18 mouse cellular contexts compared by ENCODE assay signal in the genomic region with DNA sequence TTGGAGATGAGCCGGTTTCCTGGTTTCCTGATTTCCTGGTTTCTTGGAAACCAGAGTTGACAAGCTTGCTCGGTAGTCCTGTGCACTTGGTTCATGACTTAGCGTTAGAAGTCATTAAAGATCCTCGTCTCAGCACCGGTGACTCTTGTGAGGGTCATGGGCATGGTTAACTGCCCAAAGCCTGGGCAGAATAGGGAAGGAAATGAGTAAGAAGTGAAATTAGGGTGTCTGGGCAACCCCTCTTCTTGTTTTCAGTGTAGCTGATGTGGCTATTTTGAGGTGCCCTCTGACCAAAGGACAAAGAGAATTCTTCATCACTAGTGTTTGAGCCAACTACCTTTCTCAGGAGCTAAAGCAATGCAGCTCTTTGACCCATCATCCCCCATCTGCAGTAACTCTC. TPM values are rescaled to one million over a fixed set of nuclear protein-coding genes. Genes with fewer than 3 reads are reported as not detected.
DNase-seq lines count a peak whose midpoint lies in the region; ATAC-seq lines count a peak whose summit lies in the region.
"Had no signal": no experiment of that assay in that cellular context is flagged by ENCODE, and none has a peak within 500 bp of the region (broad histone marks: within the 10 kb centered on the region; RNA-seq: fewer than 3 reads in every experiment).

No protein-coding gene starts in this region.

- no peak overlapping the region for H3K4me3 ChIP-seq in intestine, embryonic 14.5 days (ENCODE audit: low read depth, low read length)
- no peak overlapping the region for H3K4me3 ChIP-seq in intestine, embryonic 16.5 days (ENCODE audit: low read length)
- no peak overlapping the region for H3K4me3 ChIP-seq in midbrain, embryonic 10.5 days
- no peak overlapping the region for H3K4me3 ChIP-seq in midbrain, embryonic 16.5 days (ENCODE audit: low read depth, low read length)
- no peak overlapping the region for H3K4me3 ChIP-seq in hindbrain, embryonic 14.5 days (replicated peaks; ENCODE audit: low read length)
- H3K4me3 ChIP-seq: forebrain, embryonic 12.5 days; limb, embryonic 10.5 days had no signal

- no peak overlapping the region for H3K4me2 ChIP-seq in intestine, embryonic 14.5 days (ENCODE audit: low read length)
- H3K4me2 ChIP-seq in intestine, embryonic 16.5 days (ENCODE audit: low read depth, low read length), result no peak overlapping the region
- H3K4me2 ChIP-seq in midbrain, embryonic 16.5 days (ENCODE audit: low read length), result no peak overlapping the region
- H3K4me2 ChIP-seq in hindbrain, embryonic 14.5 days (replicated peaks), result no peak overlapping the region
- H3K4me2 ChIP-seq: forebrain, embryonic 12.5 days had no signal

- no peak overlapping the region for H3K9ac ChIP-seq in intestine, embryonic 14.5 days (ENCODE audit: low read length)
- H3K9ac ChIP-seq in intestine, embryonic 16.5 days (ENCODE audit: low read depth, low read length), result no peak overlapping the region
- H3K9ac ChIP-seq in midbrain, embryonic 16.5 days (ENCODE audit: low read depth, low read length), result no peak overlapping the region
- no peak overlapping the region for H3K9ac ChIP-seq in hindbrain, embryonic 14.5 days
- H3K9ac ChIP-seq: forebrain, embryonic 12.5 days; liver, embryonic 14.5 days had no signal

- no peaks in the 10 kb centered on the region for H3K27me3 ChIP-seq in intestine, embryonic 14.5 days (replicated peaks; ENCODE audit: control insufficient read depth, insufficient read depth, low read length)
- no peaks in the 10 kb centered on the region for H3K27me3 ChIP-seq in intestine, embryonic 16.5 days (replicated peaks; ENCODE audit: control insufficient read depth, insufficient read depth, low read length)
- no peaks in the 10 kb centered on the region for H3K27me3 ChIP-seq in midbrain, embryonic 10.5 days (ENCODE audit: low read depth, poor library complexity, severe bottlenecking)
- no peaks in the 10 kb centered on the region for H3K27me3 ChIP-seq in midbrain, embryonic 16.5 days (ENCODE audit: control insufficient read depth, insufficient read depth, low read depth, low read length)
- H3K27me3 ChIP-seq in hindbrain, embryonic 14.5 days (ENCODE audit: control insufficient read depth, insufficient read depth, low read length), result no peaks in the 10 kb centered on the region
- H3K27me3 ChIP-seq: forebrain, embryonic 12.5 days had no signal

- ATAC-seq in intestine, embryonic 14.5 days (replicated peaks; ENCODE audit: low FRiP score, low TSS enrichment, low read depth), result no peak
- no peak for ATAC-seq in intestine, embryonic 16.5 days
- ATAC-seq in midbrain, embryonic 16.5 days, result no peak
- ATAC-seq in common myeloid progenitor, adult 5-6 weeks (replicated peaks; ENCODE audit: low read depth, poor library complexity, severe bottlenecking), result peak; percentile 66
- peak; percentile 85 for ATAC-seq in neutrophil, adult 5-6 weeks (ENCODE audit: extremely low read depth, insufficient number of reproducible peaks, low FRiP score, poor library complexity, severe bottlenecking)
- ATAC-seq in hindbrain, embryonic 14.5 days (ENCODE audit: low FRiP score), result no peak
- ATAC-seq in CD4-positive, CD25-positive, alpha-beta regulatory T cell, adult 4 months, result no peak
- ATAC-seq: hindbrain, postnatal 0 days had no signal

- H3K36me3 ChIP-seq in intestine, embryonic 14.5 days (ENCODE audit: control insufficient read depth, insufficient read depth, low read length), result no peaks in the 10 kb centered on the region
- no peaks in the 10 kb centered on the region for H3K36me3 ChIP-seq in intestine, embryonic 16.5 days (ENCODE audit: control insufficient read depth, insufficient read depth, low read length)
- H3K36me3 ChIP-seq in midbrain, embryonic 10.5 days, result no peaks in the 10 kb centered on the region
- H3K36me3 ChIP-seq in midbrain, embryonic 16.5 days (ENCODE audit: control insufficient read depth, insufficient read depth, low read length), result no peaks in the 10 kb centered on the region
- no peaks in the 10 kb centered on the region for H3K36me3 ChIP-seq in hindbrain, embryonic 14.5 days (replicated peaks; ENCODE audit: control insufficient read depth, insufficient read depth)
- H3K36me3 ChIP-seq: forebrain, embryonic 12.5 days; G1E; limb, embryonic 10.5 days had no signal

- WGBS in intestine, embryonic 14.5 days, result 87% methylated on average over 5 of the region's 5 CpGs
- 81% methylated on average over 5 of the region's 5 CpGs for WGBS in intestine, embryonic 16.5 days
- WGBS in midbrain, embryonic 10.5 days, result 91% methylated on average over 5 of the region's 5 CpGs
- 93% methylated on average over 5 of the region's 5 CpGs for WGBS in midbrain, embryonic 16.5 days
- WGBS in hindbrain, embryonic 14.5 days, result 86% methylated on average over 5 of the region's 5 CpGs

- no peaks in the 10 kb centered on the region for H3K9me3 ChIP-seq in intestine, embryonic 14.5 days (ENCODE audit: control insufficient read depth, low read length)
- no peaks in the 10 kb centered on the region for H3K9me3 ChIP-seq in intestine, embryonic 16.5 days (ENCODE audit: control insufficient read depth, low read length)
- no peaks in the 10 kb centered on the region for H3K9me3 ChIP-seq in midbrain, embryonic 10.5 days (replicated peaks)
- no peaks in the 10 kb centered on the region for H3K9me3 ChIP-seq in midbrain, embryonic 16.5 days (replicated peaks; ENCODE audit: control insufficient read depth, low read length, poor library complexity, severe bottlenecking)
- no peaks in the 10 kb centered on the region for H3K9me3 ChIP-seq in hindbrain, embryonic 14.5 days (ENCODE audit: control insufficient read depth, low read length)
- H3K9me3 ChIP-seq: forebrain, embryonic 12.5 days; G1E; limb, embryonic 10.5 days had no signal

- no peaks in the 10 kb centered on the region for H3K4me1 ChIP-seq in intestine, embryonic 14.5 days (replicated peaks; ENCODE audit: control insufficient read depth, insufficient read depth, low read length)
- H3K4me1 ChIP-seq in intestine, embryonic 16.5 days (ENCODE audit: control insufficient read depth, insufficient read depth, low read length), result 0 out of 2 replicates have a peak, but pooled peaks cover 2% of the 10 kb centered on the region
- no peaks in the 10 kb centered on the region for H3K4me1 ChIP-seq in midbrain, embryonic 10.5 days
- H3K4me1 ChIP-seq in midbrain, embryonic 16.5 days (ENCODE audit: control insufficient read depth, insufficient read depth, low read length), result no peaks in the 10 kb centered on the region
- no peaks in the 10 kb centered on the region for H3K4me1 ChIP-seq in hindbrain, embryonic 14.5 days (replicated peaks; ENCODE audit: control insufficient read depth, insufficient read depth, low read length)
- H3K4me1 ChIP-seq: forebrain, embryonic 12.5 days had no signal

- H3K27ac ChIP-seq in intestine, embryonic 14.5 days (ENCODE audit: low read depth), result no peak overlapping the region
- no peak overlapping the region for H3K27ac ChIP-seq in intestine, embryonic 16.5 days (ENCODE audit: low read length)
- H3K27ac ChIP-seq in midbrain, embryonic 10.5 days (replicated peaks), result no peak overlapping the region
- H3K27ac ChIP-seq in midbrain, embryonic 16.5 days (ENCODE audit: low read length), result no peak overlapping the region
- no peak overlapping the region for H3K27ac ChIP-seq in hindbrain, embryonic 14.5 days
- H3K27ac ChIP-seq: forebrain, embryonic 12.5 days; hindbrain, postnatal 0 days; limb, embryonic 10.5 days; liver, embryonic 14.5 days had no signal

- DNase-seq in intestine, embryonic 14.5 days (ENCODE audit: low spot score), result peak; percentile 9
- DNase-seq in midbrain, embryonic 10.5 days (ENCODE audit: low spot score), result peak; percentile 8
- no peak for DNase-seq in hindbrain, embryonic 14.5 days (ENCODE audit: low spot score)
- DNase-seq: gastrocnemius, postnatal 10 days; kidney, adult 8-10 months; midbrain, embryonic 14.5 days; right cerebral cortex, postnatal 14 days; thymus, postnatal 4 days had no signal

RNA-seq across cellular contexts. Expression of a gene that starts 41.0 kb away (rescaled TPM):
- polyA plus RNA-seq in intestine, embryonic 14.5 days (2014; fragmentation: Nextera tagmentation; extraction: Ambion mirVana), result 0.37 and 0.39 TPM in 2 replicates
- polyA plus RNA-seq in intestine, embryonic 16.5 days (2015; fragmentation: Nextera tagmentation; extraction: Ambion mirVana), result 0.64 TPM in 2 replicates
- polyA plus RNA-seq in midbrain, embryonic 10.5 days (2016; fragmentation: Nextera tagmentation; extraction: Ambion mirVana), result 0.09 and 0.19 TPM in 2 replicates
- 1.3 and 1.5 TPM in 2 replicates for polyA plus RNA-seq in midbrain, embryonic 16.5 days (2015; fragmentation: Nextera tagmentation; extraction: Ambion mirVana)
- not detected in 2 replicates for total RNA-seq in common myeloid progenitor, adult 5-6 weeks (2017)
- total RNA-seq in neutrophil, adult 5-6 weeks (2017), result 0.25 and 0.58 TPM in 2 replicates
- 0.80 TPM in 2 replicates for polyA plus RNA-seq in hindbrain, embryonic 14.5 days (2014; fragmentation: Nextera tagmentation; extraction: Ambion mirVana)
- polyA plus RNA-seq in CD4-positive, CD25-positive, alpha-beta regulatory T cell, adult 4 months (2017; shearing (Covaris generic)), result not detected
- polyA plus RNA-seq: G1E had no signal

Comparison
In these comparisons a context has a peak if more than half of its experiments do, and no peak if none do; other contexts are left out.
1. ATAC-seq: peak in common myeloid progenitor, adult 5-6 weeks (single experiment) and neutrophil, adult 5-6 weeks (single experiment); none in intestine, embryonic 14.5 days (single experiment), intestine, embryonic 16.5 days (single experiment), midbrain, embryonic 16.5 days (single experiment), hindbrain, embryonic 14.5 days (single experiment) and CD4-positive, CD25-positive, alpha-beta regulatory T cell, adult 4 months (single experiment).